Mouse (Mus musculus) adrenal gland (tissue): ENCODE measurements around the gene Pafah2.
"Not testable (repeated sequence)": the region's sequence is repeated elsewhere in the genome, so short reads cannot be mapped to it uniquely, and the experiment has no call there.

Source experiments
- intact Hi-C: fragments of 180-260 bp; cut with DNase I; formaldehyde crosslinking; loops from one replicate; pipeline ENCODE4 v1.15.1; 2025

Pafah2 gene

GRCm38 (mm10) chr4:134371316-134371855 is 24.7 kb upstream of the Pafah2 start:
- intact Hi-C loops = no loop called here

GRCm38 (mm10) chr4:134372294-134372747 is 23.8 kb upstream of the Pafah2 start:
- intact Hi-C loops = no loop called here

GRCm38 (mm10) chr4:134373295-134373694 is 22.8 kb upstream of the Pafah2 start:
- intact Hi-C loops = no loop called here

GRCm38 (mm10) chr4:134374306-134374705 is 21.8 kb upstream of the Pafah2 start:
- intact Hi-C loops = no loop called here

GRCm38 (mm10) chr4:134378089-134378615 is 18.0 kb upstream of the Pafah2 start:
- intact Hi-C loops = no loop called here

- intact Hi-C loops = no loop called here
Observed at GRCm38 (mm10) chr4:134379510-134379909, 16.6 kb upstream of the Pafah2 start.

- intact Hi-C loops = not testable (repeated sequence)
Observed at GRCm38 (mm10) chr4:134383750-134384149, 12.4 kb upstream of the Pafah2 start, which contains the start of gene Extl1. TSS of gene Extl1 (minus strand) at chr4:134383850.

GRCm38 (mm10) chr4:134387268-134387667 is 8.9 kb upstream of the Pafah2 start:
- intact Hi-C loops = loop anchor here (5.0 kb wide), 1 partner anchor 120 kb away; no protein-coding TSS in a partner anchor

GRCm38 (mm10) chr4:134388397-134388796 is 7.7 kb upstream of the Pafah2 start:
- intact Hi-C loops = loop anchor here (5.0 kb wide), 1 partner anchor 121 kb away; no protein-coding TSS in a partner anchor

GRCm38 (mm10) chr4:134391636-134392035 is 4.5 kb upstream of the Pafah2 start:
- intact Hi-C loops = loop anchor here (5.0 kb wide), 1 partner anchor 144 kb away; the partner anchor contains the start of genes Gm30191 and Zfp593

GRCm38 (mm10) chr4:134392595-134392994 is 3.5 kb upstream of the Pafah2 start:
- intact Hi-C loops = loop anchor here (5.0 kb wide), 1 partner anchor 145 kb away; the partner anchor contains the start of genes Gm30191 and Zfp593

- intact Hi-C loops = loop anchor here (5.0 kb wide), 1 partner anchor 146 kb away; the partner anchor contains the start of genes Gm30191 and Zfp593
Observed at GRCm38 (mm10) chr4:134393026-134393425, 3.1 kb upstream of the Pafah2 start.

- intact Hi-C loops = loop anchor here (2.0 kb wide), 1 partner anchor 84 kb away; no protein-coding TSS in a partner anchor
Observed at GRCm38 (mm10) chr4:134395142-134395541, 978 bp upstream of the Pafah2 start.

GRCm38 (mm10) chr4:134397121-134397520 is 1.0 kb downstream of the Pafah2 start:
- intact Hi-C loops = no loop called here

GRCm38 (mm10) chr4:134397732-134398131 is 1.6 kb downstream of the Pafah2 start:
- intact Hi-C loops = no loop called here

- intact Hi-C loops = no loop called here
Observed at GRCm38 (mm10) chr4:134400206-134400605, 4.1 kb downstream of the Pafah2 start.

GRCm38 (mm10) chr4:134401181-134401661 is 5.1 kb downstream of the Pafah2 start:
- intact Hi-C loops = no loop called here

- intact Hi-C loops = no loop called here
Observed at GRCm38 (mm10) chr4:134401856-134402570, 5.9 kb downstream of the Pafah2 start.

- intact Hi-C loops = no loop called here
Observed at GRCm38 (mm10) chr4:134402571-134403262, 6.6 kb downstream of the Pafah2 start.

GRCm38 (mm10) chr4:134403721-134404120 is 7.6 kb downstream of the Pafah2 start:
- intact Hi-C loops = no loop called here

GRCm38 (mm10) chr4:134409286-134409685 is 13.2 kb downstream of the Pafah2 start:
- intact Hi-C loops = no loop called here
